Mouse (Mus musculus): ENCODE measurements around the gene Fbln5.

DNA sequence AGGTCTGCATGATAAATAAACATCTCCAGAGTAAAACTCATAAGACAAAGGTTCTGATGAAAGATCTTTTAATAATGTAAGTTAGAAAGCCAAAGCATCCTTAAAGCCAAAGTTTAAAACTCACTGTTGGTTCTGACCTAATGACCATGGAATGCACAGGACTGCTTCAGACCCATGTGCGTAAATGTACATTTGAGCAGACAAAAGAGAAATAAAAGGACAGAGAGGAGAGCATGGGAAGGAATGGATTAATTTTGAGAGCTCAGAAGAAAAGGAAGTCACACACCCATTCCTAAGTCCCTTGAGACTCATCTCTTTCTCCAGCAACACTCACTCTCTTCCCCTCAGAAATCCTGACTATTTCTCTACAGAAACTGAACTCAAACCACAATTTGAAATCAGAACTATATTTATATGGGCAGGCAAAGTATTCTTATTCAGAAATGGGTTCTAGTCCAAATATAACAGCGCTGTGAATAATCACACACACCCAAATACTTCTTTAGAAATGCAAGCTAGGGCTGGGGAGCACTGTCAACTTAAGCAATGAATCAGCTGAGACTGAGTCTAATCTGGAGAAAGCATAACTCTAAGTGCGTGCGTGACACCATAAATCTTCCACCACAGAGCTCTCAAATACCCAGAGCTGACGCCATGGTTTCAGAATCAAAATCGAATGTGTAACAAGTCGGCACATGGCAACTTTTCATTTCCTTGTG is 33.1 kb upstream of the Fbln5 start:
- TF ChIP-seq POLR2A (IDR thresholded peaks at IDR 0.05; ENCODE audit: low read depth, low read length) (0 out of 2 replicates have a peak, but pooled peaks have one; percentile 5), CTCF (IDR thresholded peaks at IDR 0.05; ENCODE audit: borderline replicate concordance, insufficient read depth, low read length) (no peak)

Data from embryonic fibroblast, embryonic 13.5 days (primary cell).